Mouse (Mus musculus): ENCODE results near the gene Ppp1r3g. TPM values are rescaled to one million over a fixed set of nuclear protein-coding genes. Genes with fewer than 3 reads are reported as not detected.
"Not testable (repeated sequence)": the region's sequence is repeated elsewhere in the genome, so short reads cannot be mapped to it uniquely, and the experiment has no call there.

The Ppp1r3g gene
- total RNA-seq, 2 experiments from 2014 or later = 17.0 to 19.0 TPM

DNA sequence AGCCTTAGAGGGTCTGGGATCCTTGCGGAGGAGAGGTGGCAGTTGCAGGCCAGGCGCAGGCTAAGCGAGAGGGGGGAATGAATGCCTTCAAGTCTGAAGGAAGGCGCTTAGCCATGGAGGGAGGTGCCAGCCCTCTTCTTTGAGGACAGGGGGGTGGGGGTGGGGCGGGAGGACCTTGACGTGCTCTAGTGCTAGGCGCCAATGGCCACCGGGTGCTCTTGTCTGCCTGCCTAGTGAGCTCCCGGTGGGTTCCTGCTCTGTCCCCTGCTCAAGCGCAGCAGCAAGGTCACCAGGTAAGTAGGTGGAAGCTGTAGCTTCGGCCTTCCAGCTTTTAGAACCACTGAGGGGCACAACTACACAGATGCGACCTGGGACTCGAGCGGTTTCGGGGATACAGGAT lies 9.1 kb downstream of the Ppp1r3g start:
- peak overlapping the region; percentile 61; the same call in 1 of the 2 replicates for H3K27ac ChIP-seq
- no peak for DNase-seq (ENCODE audit: extremely low spot score in 1 of 2, low spot score in 2 of 2)

GRCm38 (mm10) chr13:35968131-35968718 lies 9.6 kb downstream of the Ppp1r3g start:
- H3K4me3 ChIP-seq = peak overlapping the region; percentile 56
- DNase-seq (ENCODE audit: extremely low spot score in 1 of 2, low spot score in 2 of 2) = peak; percentile 20 to 34
- TF ChIP-seq CTCF (IDR thresholded peaks at IDR 0.05) = no peak; the same call in 1 of the 2 replicates
- intact Hi-C loops (cut with DNase I) = no loop called here
- H3K27ac ChIP-seq = peak overlapping the region; percentile 61

More for the DNA sequence above, 9.1 kb downstream of the Ppp1r3g start:
- intact Hi-C loops (cut with DNase I) = no loop called here
- TF ChIP-seq CTCF (IDR thresholded peaks at IDR 0.05) = no peak
- H3K4me3 ChIP-seq = peak overlapping the region; percentile 56

GRCm38 (mm10) chr13:35968719-35969430 lies 10.2 kb downstream of the Ppp1r3g start:
- intact Hi-C loops (cut with DNase I) = no loop called here
- peak; percentile 31 to 37 for DNase-seq (ENCODE audit: extremely low spot score in 1 of 2, low spot score in 2 of 2)
- Histone ChIP-seq H3K27ac (peak overlapping the region; percentile 61), H3K4me3 (peak overlapping the region; percentile 56)
- no peak for TF ChIP-seq CTCF (IDR thresholded peaks at IDR 0.05)

DNA sequence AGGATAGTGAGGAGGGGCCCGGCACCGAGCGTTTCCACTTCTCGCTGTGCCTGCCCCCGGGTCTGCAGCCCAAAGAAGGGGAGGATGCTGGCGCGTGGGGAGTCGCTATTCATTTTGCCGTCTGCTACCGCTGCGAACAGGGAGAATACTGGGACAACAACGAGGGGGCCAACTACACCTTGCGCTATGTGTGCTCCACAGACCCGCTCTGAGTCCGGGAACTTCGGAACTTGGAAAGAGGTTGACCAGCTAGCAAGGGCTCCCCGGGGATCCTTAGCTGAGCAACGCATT lies 10.7 kb downstream of the Ppp1r3g start:
- intact Hi-C loops (cut with DNase I) = no loop called here
- Histone ChIP-seq H3K27ac (peak overlapping the region; percentile 61), H3K4me3 (peak overlapping the region; percentile 56)
- TF ChIP-seq CTCF (IDR thresholded peaks at IDR 0.05) = no peak
- DNase-seq (ENCODE audit: extremely low spot score in 1 of 2, low spot score in 2 of 2) = peak in 1 of 2 experiments; percentile 19

GRCm38 (mm10) chr13:35969829-35970228 lies 11.2 kb downstream of the Ppp1r3g start:
- Histone ChIP-seq H3K4me3 (peak overlapping the region; percentile 56), H3K27ac (peak overlapping the region; percentile 28)
- intact Hi-C loops (cut with DNase I) = no loop called here
- DNase-seq (ENCODE audit: extremely low spot score in 1 of 2, low spot score in 2 of 2) = no peak
- no peak for TF ChIP-seq CTCF (IDR thresholded peaks at IDR 0.05)

DNA sequence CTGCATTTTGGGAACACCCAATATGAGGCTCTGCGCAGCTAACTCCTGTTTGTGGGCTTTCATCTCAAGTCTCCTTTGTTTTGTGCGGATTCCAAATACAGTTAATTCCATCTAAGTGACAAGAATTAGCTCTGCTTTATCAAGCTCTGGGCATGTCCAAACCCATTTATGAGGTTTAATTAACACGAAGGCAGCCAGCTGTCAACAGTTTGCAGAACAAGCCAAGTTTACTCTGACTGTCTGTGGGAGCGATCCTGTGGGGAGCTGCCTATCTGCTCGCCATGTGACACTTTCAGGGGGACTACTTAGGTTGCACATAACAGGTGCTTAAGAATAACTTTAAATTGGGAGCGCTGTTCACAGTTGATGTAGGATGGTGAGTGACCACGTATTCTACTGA lies 18.3 kb downstream of the Ppp1r3g start:
- H3K4me3 ChIP-seq = no peak overlapping the region
- intact Hi-C loops (cut with DNase I) = no loop called here
- H3K27ac ChIP-seq = no peak overlapping the region
- TF ChIP-seq CTCF (IDR thresholded peaks at IDR 0.05) = no peak
- DNase-seq (ENCODE audit: extremely low spot score in 1 of 2, low spot score in 2 of 2) = no peak

GRCm38 (mm10) chr13:35980471-35980870 lies 21.8 kb downstream of the Ppp1r3g start:
- TF ChIP-seq CTCF (IDR thresholded peaks at IDR 0.05) = no peak
- intact Hi-C loops (cut with DNase I) = no loop called here
- Histone ChIP-seq H3K27ac (peak overlapping the region; percentile 68; the same call in 1 of the 2 replicates), H3K4me3 (no peak overlapping the region)
- no peak for DNase-seq (ENCODE audit: extremely low spot score in 1 of 2, low spot score in 2 of 2)

GRCm38 (mm10) chr13:35982985-35983384 lies 24.3 kb downstream of the Ppp1r3g start:
- H3K27ac ChIP-seq = no peak overlapping the region
- DNase-seq (ENCODE audit: extremely low spot score in 1 of 2, low spot score in 2 of 2) = no peak
- intact Hi-C loops (cut with DNase I) = no loop called here
- H3K4me3 ChIP-seq = no peak overlapping the region
- TF ChIP-seq CTCF (IDR thresholded peaks at IDR 0.05) = no peak

DNA sequence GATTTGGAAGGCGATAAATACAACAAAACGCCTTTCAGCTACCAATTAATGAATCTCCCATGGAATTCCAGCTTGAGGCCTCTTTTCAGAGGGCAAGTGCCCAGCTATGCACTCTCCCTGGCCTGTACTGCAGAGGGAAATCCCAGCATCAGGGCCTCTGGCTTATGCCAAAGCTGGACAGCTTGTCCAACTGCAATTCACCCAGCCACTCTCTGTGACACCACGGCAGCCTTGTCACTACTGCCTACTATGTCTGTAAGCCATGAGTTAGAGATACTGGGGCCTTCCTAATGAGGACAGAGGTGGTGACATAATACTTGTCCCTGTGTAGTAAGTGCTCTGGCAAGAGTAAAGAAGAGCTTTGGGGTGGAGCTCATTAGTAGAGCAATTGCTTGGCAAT lies 30.7 kb downstream of the Ppp1r3g start:
- Histone ChIP-seq H3K4me3 (no peak overlapping the region), H3K27ac (no peak overlapping the region)
- TF ChIP-seq CTCF (IDR thresholded peaks at IDR 0.05) = no peak
- intact Hi-C loops (cut with DNase I) = no loop called here
- no peak for DNase-seq (ENCODE audit: extremely low spot score in 1 of 2, low spot score in 2 of 2)

- intact Hi-C loops (cut with DNase I); DNase-seq (ENCODE audit: extremely low spot score in 1 of 2, low spot score in 2 of 2); H3K4me3 ChIP-seq; H3K27ac ChIP-seq: not testable (repeated sequence)
These were observed 32.5 kb downstream of the Ppp1r3g start for GRCm38 (mm10) chr13:35991185-35991584.

DNA sequence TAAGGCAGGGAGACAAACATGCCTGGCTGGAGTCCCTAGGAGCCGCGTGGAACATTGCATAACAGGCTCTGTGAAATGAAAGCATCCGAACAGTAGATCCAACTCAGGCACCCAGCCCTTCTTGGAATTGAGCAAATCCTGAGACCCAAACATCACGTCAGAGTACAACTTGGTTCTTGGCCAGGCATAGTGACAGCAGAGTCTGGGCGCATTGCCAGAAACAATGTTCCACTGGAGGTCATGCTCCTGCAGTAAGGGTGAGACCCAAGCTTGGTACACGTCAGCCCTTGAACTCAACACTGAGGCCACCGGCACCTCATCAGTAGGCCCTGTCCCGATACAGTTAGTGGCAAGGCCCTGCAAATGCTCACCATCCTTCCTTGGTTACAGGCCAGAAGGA lies 35.4 kb downstream of the Ppp1r3g start:
- Histone ChIP-seq H3K4me3 (no peak overlapping the region), H3K27ac (peak overlapping the region; percentile 60)
- DNase-seq (ENCODE audit: extremely low spot score in 1 of 2, low spot score in 2 of 2) = peak; percentile 34 to 55
- intact Hi-C loops (cut with DNase I) = no loop called here
- no peak for TF ChIP-seq CTCF (IDR thresholded peaks at IDR 0.05)

GRCm38 (mm10) chr13:35995231-35995630 lies 36.6 kb downstream of the Ppp1r3g start:
- intact Hi-C loops (cut with DNase I) = no loop called here

More at GRCm38 (mm10) chr13:35995231-35995630, 36.6 kb downstream of the Ppp1r3g start:
- Histone ChIP-seq H3K4me3 (no peak overlapping the region), H3K27ac (no peak overlapping the region)
- TF ChIP-seq CTCF (IDR thresholded peaks at IDR 0.05) = no peak
- no peak for DNase-seq (ENCODE audit: extremely low spot score in 1 of 2, low spot score in 2 of 2)
